Mouse (Mus musculus) spleen, adult 18-20 months (tissue): ENCODE measurements at regions not wholly inside any gene's neighbourhood (a gene's known extent, or its start where the extent isn't known, plus 50 kb on each side); places are given as distances from the start of the nearest gene placed in this dataset.

ENCODE experiments used
- DNase-seq, 2 experiments: peaks; one replicate each; pipeline ENCODE4 v3.0.0; 2022; ENCODE audit warnings: mixed read lengths in 2 of 2

- no peak for DNase-seq
Measured at GRCm38 (mm10) chr9:112014796-112015195, 220.9 kb downstream of the Arpp21 start.

GRCm38 (mm10) chr9:111994401-111994800 lies 241.3 kb downstream of the Arpp21 start:
- DNase-seq, result no peak

GRCm38 (mm10) chr9:111993844-111994243 lies 241.9 kb downstream of the Arpp21 start:
- no peak for DNase-seq

GRCm38 (mm10) chr9:111990060-111990459 lies 245.7 kb downstream of the Arpp21 start:
- DNase-seq, result no peak

GRCm38 (mm10) chr9:111963405-111964037 lies 272.2 kb downstream of the Arpp21 start:
- DNase-seq, result no peak

- no peak for DNase-seq
Measured at GRCm38 (mm10) chr9:111957799-111958198, 267.7 kb upstream of the Stac start.

- DNase-seq, result no peak
Measured at GRCm38 (mm10) chr9:111939271-111940067, 249.3 kb upstream of the Stac start.

- no peak for DNase-seq
Measured at GRCm38 (mm10) chr9:111932455-111932854, 242.3 kb upstream of the Stac start.

- peak in 1 of 2 experiments; percentile 32 for DNase-seq
Measured at GRCm38 (mm10) chr9:111918275-111918940, 228.3 kb upstream of the Stac start.

- peak in 1 of 2 experiments; percentile 3 for DNase-seq
Measured at GRCm38 (mm10) chr9:111916684-111917535, 226.8 kb upstream of the Stac start.

GRCm38 (mm10) chr9:111908806-111909205 lies 218.7 kb upstream of the Stac start:
- no peak for DNase-seq

- DNase-seq, result no peak
Measured at GRCm38 (mm10) chr9:111900196-111900595, 210.0 kb upstream of the Stac start.

GRCm38 (mm10) chr9:111897626-111898025 lies 207.5 kb upstream of the Stac start:
- no peak for DNase-seq

- DNase-seq, result no peak
Measured at GRCm38 (mm10) chr9:111879710-111880109, 189.6 kb upstream of the Stac start.

- no peak for DNase-seq
Measured at GRCm38 (mm10) chr9:111876846-111877245, 186.7 kb upstream of the Stac start.

- no peak for DNase-seq
Measured at GRCm38 (mm10) chr9:111870466-111870865, 180.3 kb upstream of the Stac start.

- DNase-seq, result no peak
Measured at GRCm38 (mm10) chr9:111869801-111870382, 179.7 kb upstream of the Stac start.

- no peak for DNase-seq
Measured at GRCm38 (mm10) chr9:111858051-111858450, 167.9 kb upstream of the Stac start.

- DNase-seq, result no peak
Measured at GRCm38 (mm10) chr9:111854976-111855375, 164.8 kb upstream of the Stac start.

GRCm38 (mm10) chr9:111846366-111846765 lies 156.2 kb upstream of the Stac start:
- no peak for DNase-seq

GRCm38 (mm10) chr9:111841151-111841550 lies 151.0 kb upstream of the Stac start:
- DNase-seq, result no peak

- no peak for DNase-seq
Measured at GRCm38 (mm10) chr9:111838069-111838820, 148.1 kb upstream of the Stac start.
